Mouse (Mus musculus): ENCODE data around the gene Pitpnc1. TPM values are rescaled to one million over a fixed set of nuclear protein-coding genes. Genes with fewer than 3 reads are reported as not detected.
A peak's percentile ranks its signal among the peaks of the same experiment; 100 is the strongest.

The Pitpnc1 gene
- polyA plus RNA-seq, 1 experiment from 2014 or later, result 16.0 TPM

DNA sequence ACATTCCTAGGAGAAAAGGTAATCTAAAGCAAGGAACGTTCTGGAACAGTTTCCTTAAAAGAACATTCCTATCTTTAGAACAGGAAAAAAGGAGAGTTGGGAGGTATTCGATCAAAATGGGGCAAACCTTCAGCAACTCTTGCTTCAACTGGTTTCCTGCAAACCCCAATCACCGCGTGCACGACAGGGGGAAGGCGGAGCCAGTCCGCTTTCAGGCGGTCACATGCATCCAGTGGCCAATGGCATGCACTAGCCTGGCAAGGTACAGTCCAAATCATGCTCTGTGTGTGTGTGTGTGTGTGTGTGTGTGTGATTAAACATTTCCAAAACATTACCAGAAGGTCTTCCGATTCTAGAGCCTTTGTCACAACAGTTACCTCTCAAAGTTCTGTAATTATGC lies 255.4 kb downstream of the Pitpnc1 start:
- Histone ChIP-seq H3K27me3 (ENCODE audit: control insufficient read depth, insufficient read depth, low read length) (no peaks in the 10 kb centered on the region), H3K36me3 (ENCODE audit: control insufficient read depth, insufficient read depth, low read length) (peaks cover 4% of the 10 kb centered on the region; the same call in 1 of the 2 replicates), H3K4me2 (ENCODE audit: low read length) (no peak overlapping the region), H3K9me3 (ENCODE audit: control insufficient read depth, low read length) (no peaks in the 10 kb centered on the region), H3K27ac (replicated peaks in 1 of 2; ENCODE audit: control insufficient read depth in 1 of 2, insufficient read depth in 1 of 2, low read depth in 2 of 2, low read length in 2 of 2) (no peak overlapping the region), H3K9ac (ENCODE audit: low read length) (no peak overlapping the region), H3K4me1 (ENCODE audit: control insufficient read depth in 2 of 2, insufficient read depth in 2 of 2, low read length in 2 of 2) (no peaks in the 10 kb centered on the region), H3K4me3 (ENCODE audit: control insufficient read depth in 1 of 2, insufficient read depth in 1 of 2, low read depth in 1 of 2, low read length in 2 of 2) (no peak overlapping the region)
- 78% methylated on average over 9 of the region's 9 CpGs for WGBS
- no peak for ATAC-seq (ENCODE audit: insufficient number of reproducible peaks, insufficient read depth, low FRiP score, low read depth)

DNA sequence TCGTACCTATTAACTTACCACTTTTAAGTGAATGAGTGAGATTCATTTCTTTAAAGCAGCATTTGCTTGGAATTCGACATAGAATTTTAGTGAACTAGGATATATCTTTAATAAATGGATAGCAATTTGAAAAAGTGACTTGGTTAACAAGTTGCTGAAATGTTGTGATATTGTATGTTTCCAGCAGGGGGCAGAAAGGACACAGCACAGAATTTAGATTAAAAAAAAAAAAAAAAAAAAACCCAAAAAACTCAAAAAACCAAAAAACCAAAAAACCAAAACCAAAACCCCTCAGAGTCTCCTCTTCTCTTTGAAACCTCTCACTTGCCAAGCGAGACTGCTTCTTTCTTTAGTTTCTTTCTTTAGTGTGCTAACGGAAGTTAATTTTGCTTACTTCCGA lies 256.8 kb downstream of the Pitpnc1 start:
- Histone ChIP-seq H3K36me3 (ENCODE audit: control insufficient read depth, insufficient read depth, low read length) (peaks cover 4% of the 10 kb centered on the region; the same call in 1 of the 2 replicates), H3K4me3 (ENCODE audit: control insufficient read depth in 1 of 2, insufficient read depth in 1 of 2, low read depth in 1 of 2, low read length in 2 of 2) (no peak overlapping the region)
- 69% methylated on average over 5 of the region's 5 CpGs for WGBS

DNA sequence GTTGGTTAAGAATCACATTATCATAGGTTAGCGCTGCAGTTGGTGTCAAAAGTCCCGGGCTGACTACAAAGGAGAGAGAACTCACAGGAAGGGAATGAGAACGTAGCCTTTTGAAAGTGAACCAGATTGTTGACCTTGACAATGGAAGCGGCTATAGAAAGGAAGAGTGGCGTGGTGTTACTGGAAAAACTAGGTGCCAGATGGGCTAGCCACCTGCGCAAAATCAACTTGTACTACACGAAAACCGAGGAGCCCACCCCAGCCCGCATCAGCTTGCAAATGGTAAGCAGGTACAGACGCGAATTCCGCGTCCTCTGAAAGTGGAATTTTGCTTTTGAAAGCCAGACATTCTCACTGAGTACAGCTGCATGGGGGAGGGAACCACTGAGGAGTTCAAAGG lies 260.7 kb downstream of the Pitpnc1 start:
- 73% methylated on average over 13 of the region's 13 CpGs for WGBS
- ATAC-seq (ENCODE audit: insufficient number of reproducible peaks, insufficient read depth, low FRiP score, low read depth), result no peak

More for the DNA sequence above, 256.8 kb downstream of the Pitpnc1 start:
- no peak for ATAC-seq (ENCODE audit: insufficient number of reproducible peaks, insufficient read depth, low FRiP score, low read depth)
- H3K27me3 ChIP-seq (ENCODE audit: control insufficient read depth, insufficient read depth, low read length), result no peaks in the 10 kb centered on the region
- no peaks in the 10 kb centered on the region for H3K9me3 ChIP-seq (ENCODE audit: control insufficient read depth, low read length)
- no peak overlapping the region for H3K9ac ChIP-seq (ENCODE audit: low read length)
- no peak overlapping the region for H3K27ac ChIP-seq (replicated peaks in 1 of 2; ENCODE audit: control insufficient read depth in 1 of 2, insufficient read depth in 1 of 2, low read depth in 2 of 2, low read length in 2 of 2)
- no peak overlapping the region for H3K4me2 ChIP-seq (ENCODE audit: low read length)
- H3K4me1 ChIP-seq (ENCODE audit: control insufficient read depth in 2 of 2, insufficient read depth in 2 of 2, low read length in 2 of 2), result no peaks in the 10 kb centered on the region

DNA sequence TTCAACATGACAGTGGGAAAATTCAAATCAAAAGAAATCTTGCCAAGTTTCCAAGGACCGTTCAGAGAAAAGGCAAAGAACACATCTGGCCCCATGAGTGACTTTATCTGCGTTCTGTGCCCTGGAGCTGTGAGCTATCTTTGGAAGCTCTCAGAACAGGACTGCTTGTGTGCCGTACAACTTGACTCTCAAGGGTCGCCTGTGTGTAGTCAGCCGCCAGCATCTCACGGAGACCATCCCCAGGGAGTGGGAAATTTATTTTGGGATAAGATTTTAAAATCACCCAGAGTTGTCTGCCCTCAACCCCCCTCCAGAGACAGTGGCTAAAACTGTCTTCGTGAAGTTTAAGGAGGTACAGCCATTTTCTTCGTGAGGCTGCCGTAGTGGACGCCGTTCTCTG lies 268.7 kb downstream of the Pitpnc1 start:
- no peak for ATAC-seq (ENCODE audit: insufficient number of reproducible peaks, insufficient read depth, low FRiP score, low read depth)
- Histone ChIP-seq H3K4me3 (ENCODE audit: control insufficient read depth in 1 of 2, insufficient read depth in 1 of 2, low read depth in 1 of 2, low read length in 2 of 2) (peak overlapping the region; percentile 27 to 29), H3K4me2 (ENCODE audit: low read length) (peak overlapping the region; percentile 60)

More for the DNA sequence above, 260.7 kb downstream of the Pitpnc1 start:
- peaks cover 4% of the 10 kb centered on the region; the same call in 1 of the 2 replicates for H3K36me3 ChIP-seq (ENCODE audit: control insufficient read depth, insufficient read depth, low read length)
- H3K27me3 ChIP-seq (ENCODE audit: control insufficient read depth, insufficient read depth, low read length), result no peaks in the 10 kb centered on the region
- no peak overlapping the region for H3K4me3 ChIP-seq (ENCODE audit: control insufficient read depth in 1 of 2, insufficient read depth in 1 of 2, low read depth in 1 of 2, low read length in 2 of 2)
- no peak overlapping the region for H3K4me2 ChIP-seq (ENCODE audit: low read length)
- no peaks in the 10 kb centered on the region for H3K9me3 ChIP-seq (ENCODE audit: control insufficient read depth, low read length)
- H3K4me1 ChIP-seq (ENCODE audit: control insufficient read depth in 2 of 2, insufficient read depth in 2 of 2, low read length in 2 of 2), result no peaks in the 10 kb centered on the region
- no peak overlapping the region for H3K9ac ChIP-seq (ENCODE audit: low read length)
- no peak overlapping the region for H3K27ac ChIP-seq (replicated peaks in 1 of 2; ENCODE audit: control insufficient read depth in 1 of 2, insufficient read depth in 1 of 2, low read depth in 2 of 2, low read length in 2 of 2)

DNA sequence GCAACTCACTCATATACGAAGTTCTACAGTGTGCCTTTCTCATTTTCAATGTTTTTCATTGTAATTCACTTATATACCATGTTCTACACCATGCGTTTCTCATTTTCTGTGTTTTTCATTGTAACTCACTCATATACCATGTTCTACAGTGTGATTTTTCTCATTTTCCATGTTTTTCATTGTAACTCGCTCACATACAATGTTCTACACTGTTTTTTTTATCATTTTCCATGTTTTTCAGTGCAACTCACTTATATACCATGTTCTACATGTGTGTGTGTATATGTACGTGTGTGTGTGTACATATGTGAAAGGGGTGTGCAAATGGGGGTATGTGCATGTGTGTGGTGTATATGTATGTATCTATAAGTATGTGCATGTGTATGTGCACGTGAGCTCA lies 271.2 kb downstream of the Pitpnc1 start:
- whole genome bisulfite sequencing, result 82% methylated on average over 5 of the region's 5 CpGs
- no peak overlapping the region for H3K27ac ChIP-seq (replicated peaks in 1 of 2; ENCODE audit: control insufficient read depth in 1 of 2, insufficient read depth in 1 of 2, low read depth in 2 of 2, low read length in 2 of 2)
- H3K9ac ChIP-seq (ENCODE audit: low read length), result no peak overlapping the region
- H3K4me3 ChIP-seq (ENCODE audit: control insufficient read depth in 1 of 2, insufficient read depth in 1 of 2, low read depth in 1 of 2, low read length in 2 of 2), result no peak overlapping the region
- H3K36me3 ChIP-seq (ENCODE audit: control insufficient read depth, insufficient read depth, low read length), result no peaks in the 10 kb centered on the region
- peaks cover 4 to 5% of the 10 kb centered on the region in 2 experiments; a peak in 2 of 4 replicates for H3K4me1 ChIP-seq (ENCODE audit: control insufficient read depth in 2 of 2, insufficient read depth in 2 of 2, low read length in 2 of 2)
- ATAC-seq (ENCODE audit: insufficient number of reproducible peaks, insufficient read depth, low FRiP score, low read depth), result no peak
- H3K27me3 ChIP-seq (ENCODE audit: control insufficient read depth, insufficient read depth, low read length), result no peaks in the 10 kb centered on the region
- H3K9me3 ChIP-seq (ENCODE audit: control insufficient read depth, low read length), result no peaks in the 10 kb centered on the region
- H3K4me2 ChIP-seq (ENCODE audit: low read length), result no peak overlapping the region

More for the DNA sequence above, 268.7 kb downstream of the Pitpnc1 start:
- 27% methylated on average over 11 of the region's 11 CpGs for WGBS
- Histone ChIP-seq H3K9ac (ENCODE audit: low read length) (peak overlapping the region; percentile 50), H3K27me3 (ENCODE audit: control insufficient read depth, insufficient read depth, low read length) (no peaks in the 10 kb centered on the region), H3K4me1 (ENCODE audit: control insufficient read depth in 2 of 2, insufficient read depth in 2 of 2, low read length in 2 of 2) (peaks cover 4 to 5% of the 10 kb centered on the region in 2 experiments; a peak in 2 of 4 replicates), H3K36me3 (ENCODE audit: control insufficient read depth, insufficient read depth, low read length) (no peaks in the 10 kb centered on the region), H3K9me3 (ENCODE audit: control insufficient read depth, low read length) (no peaks in the 10 kb centered on the region), H3K27ac (replicated peaks in 1 of 2; ENCODE audit: control insufficient read depth in 1 of 2, insufficient read depth in 1 of 2, low read depth in 2 of 2, low read length in 2 of 2) (peak overlapping the region; percentile 50 to 75)

DNA sequence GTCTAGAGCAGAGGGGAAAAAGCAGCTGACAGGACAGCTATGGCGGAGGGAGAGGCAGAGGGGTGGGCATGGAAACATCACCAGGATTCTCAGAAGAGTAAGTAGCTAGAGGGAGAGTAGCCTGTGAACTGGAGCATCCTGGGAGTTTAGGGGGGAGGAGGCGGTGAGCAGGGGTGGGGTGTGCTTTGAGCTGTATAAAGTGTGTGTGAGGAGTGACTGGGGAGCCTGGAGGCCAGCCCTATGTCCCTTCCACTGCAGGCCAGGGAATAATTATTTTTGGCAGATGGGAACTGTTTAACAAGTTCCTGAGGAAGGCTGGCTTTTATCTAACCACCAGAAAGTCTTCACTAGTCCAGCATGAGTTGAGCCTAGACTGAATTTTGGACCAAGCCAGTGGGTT lies 275.2 kb downstream of the Pitpnc1 start:
- Histone ChIP-seq H3K4me2 (ENCODE audit: low read length) (no peak overlapping the region), H3K27me3 (ENCODE audit: control insufficient read depth, insufficient read depth, low read length) (no peaks in the 10 kb centered on the region), H3K9ac (ENCODE audit: low read length) (no peak overlapping the region), H3K4me3 (ENCODE audit: control insufficient read depth in 1 of 2, insufficient read depth in 1 of 2, low read depth in 1 of 2, low read length in 2 of 2) (no peak overlapping the region), H3K4me1 (ENCODE audit: control insufficient read depth in 2 of 2, insufficient read depth in 2 of 2, low read length in 2 of 2) (no peaks in the 10 kb centered on the region), H3K27ac (replicated peaks in 1 of 2; ENCODE audit: control insufficient read depth in 1 of 2, insufficient read depth in 1 of 2, low read depth in 2 of 2, low read length in 2 of 2) (no peak overlapping the region), H3K9me3 (ENCODE audit: control insufficient read depth, low read length) (no peaks in the 10 kb centered on the region), H3K36me3 (ENCODE audit: control insufficient read depth, insufficient read depth, low read length) (no peaks in the 10 kb centered on the region)
- WGBS, result 59% methylated on average over 2 of the region's 2 CpGs
- ATAC-seq (ENCODE audit: insufficient number of reproducible peaks, insufficient read depth, low FRiP score, low read depth), result peak; percentile 59; the same call in 1 of the 2 replicates

DNA sequence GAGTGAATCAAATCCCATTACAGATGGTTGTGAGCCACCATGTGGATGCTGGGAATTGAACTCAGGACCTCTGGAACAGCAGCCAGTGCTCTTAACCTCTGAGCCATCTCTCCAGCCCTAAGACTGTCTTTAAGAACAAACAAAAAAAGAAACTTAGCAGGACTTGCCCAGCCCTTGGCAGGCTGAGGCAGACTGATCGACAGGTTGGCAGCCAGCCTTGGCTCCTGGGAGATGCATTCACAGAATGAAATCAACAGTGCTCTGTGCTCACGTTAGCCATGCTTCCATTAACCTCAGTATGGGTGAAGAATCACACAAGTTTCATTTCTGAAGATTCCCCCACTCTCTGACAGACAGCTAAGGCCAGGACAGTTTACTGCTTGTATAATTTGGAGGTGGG lies 280.1 kb downstream of the Pitpnc1 start:
- H3K9ac ChIP-seq (ENCODE audit: low read length), result no peak overlapping the region
- 65% methylated on average over 2 of the region's 2 CpGs for WGBS
- H3K4me3 ChIP-seq (ENCODE audit: control insufficient read depth in 1 of 2, insufficient read depth in 1 of 2, low read depth in 1 of 2, low read length in 2 of 2), result no peak overlapping the region
- no peak overlapping the region for H3K27ac ChIP-seq (replicated peaks in 1 of 2; ENCODE audit: control insufficient read depth in 1 of 2, insufficient read depth in 1 of 2, low read depth in 2 of 2, low read length in 2 of 2)
- H3K36me3 ChIP-seq (ENCODE audit: control insufficient read depth, insufficient read depth, low read length), result peaks cover 14% of the 10 kb centered on the region
- no peak overlapping the region for H3K4me2 ChIP-seq (ENCODE audit: low read length)
- H3K9me3 ChIP-seq (ENCODE audit: control insufficient read depth, low read length), result no peaks in the 10 kb centered on the region
- no peak for ATAC-seq (ENCODE audit: insufficient number of reproducible peaks, insufficient read depth, low FRiP score, low read depth)
- peaks cover 2 to 5% of the 10 kb centered on the region in 2 experiments; a peak in 2 of 4 replicates for H3K4me1 ChIP-seq (ENCODE audit: control insufficient read depth in 2 of 2, insufficient read depth in 2 of 2, low read length in 2 of 2)
- no peaks in the 10 kb centered on the region for H3K27me3 ChIP-seq (ENCODE audit: control insufficient read depth, insufficient read depth, low read length)
